Mouse (Mus musculus) ES-Bruce4 (cell line): Measurements from ENCODE around the gene Pbrm1. TPM values are rescaled to one million over a fixed set of nuclear protein-coding genes. Genes with fewer than 3 reads are reported as not detected.

ENCODE experiments used
- H3K27ac ChIP-seq: 2 replicates; pipeline ENCODE4 v1.5.1; 2012; ENCODE audit warnings: low read length, inconsistent platforms; ENCODE audit not compliant: insufficient read depth
- H3K27me3 ChIP-seq: 2 replicates; pipeline ENCODE4 v1.6.1; 2012; ENCODE audit warnings: mild to moderate bottlenecking, low read length, inconsistent platforms; ENCODE audit not compliant: control insufficient read depth, poor library complexity, insufficient read depth, severe bottlenecking
- H3K36me3 ChIP-seq: 2 replicates; pipeline ENCODE4 v1.6.1; 2012; ENCODE audit warnings: inconsistent platforms, mild to moderate bottlenecking, low read length, moderate library complexity; ENCODE audit not compliant: control insufficient read depth, poor library complexity, insufficient read depth, severe bottlenecking
- H3K4me1 ChIP-seq: one replicate; pipeline ENCODE4 v1.8.1; 2011; ENCODE audit warnings: low read length; ENCODE audit not compliant: control insufficient read depth, insufficient read depth
- H3K4me3 ChIP-seq: 2 replicates; pipeline ENCODE4 v1.5.1; 2011; ENCODE audit warnings: low read depth, mild to moderate bottlenecking, low read length
- H3K9ac ChIP-seq: 2 replicates; pipeline ENCODE4 v1.6.1; 2012; ENCODE audit warnings: low read depth, mild to moderate bottlenecking, inconsistent platforms; ENCODE audit not compliant: poor library complexity, severe bottlenecking
- H3K9me3 ChIP-seq: replicated peaks from 2 replicates; pipeline ENCODE4 v1.6.1; 2012; ENCODE audit warnings: mild to moderate bottlenecking, low read length, inconsistent platforms; ENCODE audit not compliant: control insufficient read depth, poor library complexity, insufficient read depth, severe bottlenecking
- CTCF ChIP-seq: IDR thresholded peaks from one replicate; pipeline ENCODE4 v1.8.1; 2011; ENCODE audit warnings: low read depth, low read length
- EP300 ChIP-seq: IDR thresholded peaks from 2 replicates; pipeline ENCODE4 v1.6.1; 2011; ENCODE audit warnings: low read depth, low read length; ENCODE audit not compliant: insufficient read depth
- POLR2A ChIP-seq: IDR thresholded peaks from one replicate; pipeline ENCODE4 v1.8.1; 2011; ENCODE audit warnings: low read length; ENCODE audit not compliant: insufficient read depth
- polyA plus RNA-seq: library from polyadenylated mRNA; stranded (reverse); fragments of >200 nt; gene quantifications from 2 replicates; pipeline ENCODE4 v1.2.4, GENCODE M21; 2011; ENCODE audit warnings: low read depth; ENCODE audit not compliant: missing spikeins, insufficient read depth, insufficient read length

Pbrm1 gene
- polyA plus RNA-seq, 1 experiment = 86.9 TPM

DNA sequence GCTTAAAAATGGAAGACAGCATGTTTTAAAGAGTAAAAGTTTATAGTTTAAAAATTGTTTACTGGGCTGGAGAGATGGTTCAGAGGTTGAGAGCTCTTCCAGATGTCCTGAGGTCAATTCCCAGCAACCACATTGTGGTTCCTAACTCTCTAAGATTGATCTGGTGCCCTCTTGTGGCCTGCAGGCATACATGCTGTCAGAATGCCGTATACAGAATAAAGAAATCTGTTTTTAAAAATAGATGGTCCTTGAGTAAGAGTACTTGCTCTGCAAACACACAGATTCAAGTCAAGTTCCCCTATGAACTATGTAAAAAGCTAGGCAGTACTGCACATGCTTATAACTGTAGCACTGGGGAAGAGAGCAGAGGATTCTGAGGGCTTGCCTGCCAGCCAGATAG is 43.3 kb downstream of the Pbrm1 start:
- H3K36me3 ChIP-seq = peaks cover 22% of the 10 kb centered on the region
- H3K4me1 ChIP-seq = no peaks in the 10 kb centered on the region
- no peaks in the 10 kb centered on the region for H3K9me3 ChIP-seq
- H3K4me3 ChIP-seq = no peak overlapping the region
- H3K27me3 ChIP-seq = no peaks in the 10 kb centered on the region
- no peak overlapping the region for H3K9ac ChIP-seq
- TF ChIP-seq CTCF (peak; percentile 7), POLR2A (no peak)
- no peak overlapping the region for H3K27ac ChIP-seq

DNA sequence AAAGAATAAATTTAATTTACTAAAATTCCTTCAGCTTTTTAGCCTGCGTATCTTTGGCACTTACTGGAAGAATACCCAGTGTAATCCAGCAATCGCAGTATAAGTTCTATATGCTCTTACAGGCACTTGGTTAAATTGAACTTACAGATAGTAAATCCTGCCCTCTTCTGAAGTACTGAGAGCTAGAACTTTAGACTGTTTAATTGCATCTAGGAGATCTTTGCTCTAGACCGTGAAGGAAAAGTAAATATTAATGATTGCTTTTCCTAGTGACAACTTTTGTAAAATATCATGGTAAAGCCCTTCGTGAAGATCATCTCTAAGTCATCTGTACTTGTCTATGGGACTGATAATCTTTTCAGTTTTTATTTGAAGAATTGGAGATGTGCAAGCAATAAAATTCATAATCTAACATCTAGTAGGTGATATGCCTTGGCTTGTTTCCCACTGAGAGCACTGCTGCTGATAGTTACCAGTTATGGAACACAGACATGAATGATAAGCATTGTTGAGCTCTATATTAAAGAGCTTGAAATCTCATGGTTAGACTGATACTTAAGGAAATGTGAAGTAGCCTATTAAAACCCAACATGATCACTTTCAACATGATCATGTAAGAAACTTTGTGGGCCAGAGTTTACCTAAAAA is 50.3 kb downstream of the Pbrm1 start:
- Histone ChIP-seq H3K4me3 (no peak overlapping the region), H3K27ac (no peak overlapping the region), H3K4me1 (no peaks in the 10 kb centered on the region), H3K36me3 (peaks cover 26% of the 10 kb centered on the region), H3K9ac (no peak overlapping the region), H3K9me3 (no peaks in the 10 kb centered on the region), H3K27me3 (no peaks in the 10 kb centered on the region)
- no peak for TF ChIP-seq EP300
- no peak for TF ChIP-seq CTCF
- no peak for TF ChIP-seq POLR2A

DNA sequence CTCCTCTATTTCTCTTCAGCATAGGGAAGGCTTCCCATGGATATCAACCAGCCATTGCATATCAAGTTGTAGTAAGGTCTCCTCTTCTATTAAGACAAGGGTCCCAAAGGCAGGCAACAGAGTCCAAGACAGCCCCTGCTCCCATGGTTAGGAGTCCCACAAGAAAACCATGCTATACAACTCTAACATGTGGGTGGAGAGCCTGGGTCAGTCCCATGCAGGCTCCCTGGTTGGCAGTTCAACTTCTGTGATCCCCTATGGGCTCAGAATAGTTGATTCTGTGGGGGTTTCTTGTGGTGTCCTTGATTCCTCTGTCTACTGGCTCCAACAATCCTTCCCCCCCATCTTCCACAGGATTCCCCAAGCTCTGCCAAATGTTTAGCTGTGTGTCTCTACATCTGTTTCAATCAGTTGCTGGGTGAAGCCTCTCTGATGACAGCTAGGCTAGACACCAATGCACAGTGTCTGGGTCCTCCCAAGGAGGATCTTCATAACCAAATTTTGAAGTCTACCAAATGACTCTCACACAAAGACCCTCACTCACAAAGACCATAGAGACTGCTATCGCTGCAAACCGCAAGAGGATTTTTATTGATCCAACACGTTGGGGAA is 59.8 kb downstream of the Pbrm1 start:
- H3K9me3 ChIP-seq = 0 out of 2 replicates have a peak, but pooled peaks cover 3% of the 10 kb centered on the region
- peaks cover 18% of the 10 kb centered on the region for H3K36me3 ChIP-seq
- no peak overlapping the region for H3K4me3 ChIP-seq
- no peak for TF ChIP-seq POLR2A
- no peak for TF ChIP-seq CTCF
- H3K27ac ChIP-seq = no peak overlapping the region
- H3K9ac ChIP-seq = no peak overlapping the region
- no peaks in the 10 kb centered on the region for H3K4me1 ChIP-seq
- H3K27me3 ChIP-seq = no peaks in the 10 kb centered on the region

DNA sequence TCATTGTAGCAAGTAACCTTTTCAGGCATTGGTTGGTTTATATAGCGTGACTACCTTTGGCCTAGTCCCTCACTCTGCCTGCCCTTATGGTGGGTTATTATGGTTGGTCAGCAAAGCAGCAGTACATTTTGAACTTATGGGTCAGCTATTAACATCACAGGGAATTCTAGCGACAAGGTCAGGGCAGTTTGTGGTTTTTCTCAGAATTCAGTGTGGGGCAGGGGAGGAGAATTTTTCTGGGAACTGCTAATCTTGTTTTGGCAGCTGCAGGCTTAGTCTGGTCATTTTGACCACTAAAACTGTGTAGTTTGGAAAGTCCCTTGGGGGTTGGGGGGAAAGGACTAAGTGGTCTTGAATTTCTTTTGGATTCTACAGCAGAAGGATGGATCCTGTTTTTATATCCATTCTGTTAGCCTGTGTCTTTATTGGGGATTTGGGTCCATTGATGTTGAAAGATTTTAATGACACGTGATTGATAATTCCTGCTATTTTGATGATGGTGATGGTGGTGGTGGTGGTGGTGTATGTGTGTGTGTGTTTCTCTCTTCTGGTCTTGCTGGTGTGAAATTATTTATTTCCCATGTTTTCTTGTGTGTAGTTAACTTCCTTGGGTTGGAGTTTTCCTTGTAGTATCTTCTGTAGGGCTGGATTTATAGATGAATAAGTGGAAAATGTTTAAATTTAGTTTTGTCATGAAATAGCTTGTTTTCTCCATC is 60.5 kb downstream of the Pbrm1 start:
- 0 out of 2 replicates have a peak, but pooled peaks cover 3% of the 10 kb centered on the region for H3K9me3 ChIP-seq
- peaks cover 18% of the 10 kb centered on the region for H3K36me3 ChIP-seq
- no peaks in the 10 kb centered on the region for H3K27me3 ChIP-seq
- no peaks in the 10 kb centered on the region for H3K4me1 ChIP-seq
- H3K4me3 ChIP-seq = no peak overlapping the region
- H3K9ac ChIP-seq = no peak overlapping the region
- no peak overlapping the region for H3K27ac ChIP-seq
- no peak for TF ChIP-seq EP300
- TF ChIP-seq POLR2A = no peak
- TF ChIP-seq CTCF = no peak

DNA sequence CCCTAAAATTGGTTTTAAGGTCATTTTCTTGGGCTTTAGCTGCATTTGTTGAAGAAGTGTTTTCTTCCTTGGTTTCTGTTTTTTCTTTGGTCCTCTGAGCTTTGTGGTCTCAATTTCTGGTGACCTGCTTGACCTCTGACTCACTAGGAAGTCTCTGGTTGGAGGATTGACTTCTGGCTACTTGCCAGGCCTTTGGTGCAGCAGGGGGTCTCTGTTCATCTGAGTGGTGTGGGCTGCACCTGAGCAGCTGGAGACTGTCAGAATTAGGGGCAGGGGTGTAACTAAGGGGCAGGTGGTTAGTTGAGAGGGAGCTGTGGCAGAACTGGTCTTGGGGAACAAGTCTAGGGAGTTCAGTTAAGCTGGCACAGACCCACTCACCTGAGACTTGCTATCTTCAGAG is 62.2 kb downstream of the Pbrm1 start:
- TF ChIP-seq EP300 = no peak
- TF ChIP-seq CTCF = no peak
- no peak for TF ChIP-seq POLR2A
- Histone ChIP-seq H3K9me3 (0 out of 2 replicates have a peak, but pooled peaks cover 3% of the 10 kb centered on the region), H3K36me3 (peaks cover 18% of the 10 kb centered on the region), H3K27ac (0 out of 2 replicates have a peak overlapping the region, but pooled peaks have one; percentile 44), H3K27me3 (no peaks in the 10 kb centered on the region), H3K9ac (no peak overlapping the region), H3K4me1 (no peaks in the 10 kb centered on the region), H3K4me3 (no peak overlapping the region)

DNA sequence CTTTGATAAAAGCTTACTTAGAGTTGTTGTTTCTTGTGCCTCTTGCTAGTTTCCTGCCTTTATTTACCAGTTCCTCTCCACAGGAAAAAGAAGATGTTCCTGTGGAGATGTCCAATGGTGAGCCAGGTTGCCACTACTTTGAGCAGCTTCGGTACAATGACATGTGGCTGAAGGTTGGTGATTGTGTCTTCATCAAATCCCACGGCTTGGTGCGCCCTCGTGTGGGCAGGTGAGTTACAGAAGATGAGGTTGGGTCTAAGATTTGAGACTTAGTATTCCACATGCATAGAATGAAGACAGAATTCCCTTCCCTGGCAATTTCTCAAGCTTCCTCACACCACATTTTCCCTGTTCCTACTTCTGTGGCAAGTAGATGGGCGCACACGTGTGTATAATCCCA is 68.5 kb downstream of the Pbrm1 start:
- Histone ChIP-seq H3K9ac (no peak overlapping the region), H3K4me1 (no peaks in the 10 kb centered on the region), H3K27ac (no peak overlapping the region), H3K36me3 (peaks cover 19% of the 10 kb centered on the region), H3K9me3 (no peaks in the 10 kb centered on the region), H3K4me3 (no peak overlapping the region), H3K27me3 (no peaks in the 10 kb centered on the region)
- TF ChIP-seq CTCF (peak; percentile 87), EP300 (no peak)
